Mouse (Mus musculus) adrenal gland, postnatal 10 days (tissue): Measurements from ENCODE around the gene Thg1l. TPM values are rescaled to one million over a fixed set of nuclear protein-coding genes. Genes with fewer than 3 reads are reported as not detected.
A peak's percentile ranks its signal among the peaks of the same experiment; 100 is the strongest.

Experiments used
- DNase-seq: peaks from one replicate; pipeline ENCODE4 v3.0.0; 2021; ENCODE audit warnings: mixed read lengths
- long read RNA-seq, 2 experiments: library from polyadenylated mRNA; stranded (forward); transcript quantifications; one replicate each; pipeline ENCODE4 v2.0.0; 2021
- total RNA-seq, 2 experiments: library from RNA; stranded (reverse); gene quantifications; 2 replicates each; pipeline ENCODE4 v1.2.3; 2021

Gene Thg1l
- 10 to 100 TPM; 16.6 to 19.4 TPM for total RNA-seq
- long read RNA-seq, experiment 1, transcript Thg1l-201 (6 exons, 2,250 nt): major isoform, 7 of 9 reads
- long read RNA-seq, experiment 1, partial matches to known transcripts: 1 of 9 reads
- long read RNA-seq, experiment 1, other reads (novel, unspliced or antisense): 1 of 9 reads
- long read RNA-seq, experiment 2, partial matches to known transcripts: 1 of 2 reads
- long read RNA-seq, experiment 2, other reads (novel, unspliced or antisense): 0 of 2 reads

DNA sequence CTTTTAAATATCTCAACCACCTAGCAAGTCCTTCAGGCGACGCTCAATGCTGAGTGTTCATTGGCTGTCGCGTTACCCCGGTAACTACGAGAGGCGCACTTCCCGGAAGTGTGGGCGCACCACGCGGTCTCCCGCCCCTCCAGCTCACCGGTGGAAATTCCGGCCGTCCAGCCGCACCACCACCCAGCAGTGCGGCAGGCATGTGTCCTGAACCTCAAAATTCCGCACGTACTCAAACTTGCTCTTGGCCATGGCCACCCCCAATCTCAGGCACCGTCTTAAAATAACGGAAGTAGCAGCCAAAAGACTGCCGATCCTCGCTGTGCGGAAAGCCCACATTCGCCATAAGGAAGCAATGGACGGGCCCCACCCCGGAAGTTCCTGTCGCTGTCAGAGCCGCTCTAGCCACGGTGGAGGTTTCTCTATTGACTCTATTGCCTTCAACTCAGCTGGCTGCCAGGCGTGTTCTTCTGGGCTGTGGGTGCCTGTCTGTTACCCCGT, at the start of gene Thg1l:
Gene Thg1l (minus strand): TSS at position 368 of the 501 bp plus-strand sequence.
- peak; percentile 92 for DNase-seq

DNA sequence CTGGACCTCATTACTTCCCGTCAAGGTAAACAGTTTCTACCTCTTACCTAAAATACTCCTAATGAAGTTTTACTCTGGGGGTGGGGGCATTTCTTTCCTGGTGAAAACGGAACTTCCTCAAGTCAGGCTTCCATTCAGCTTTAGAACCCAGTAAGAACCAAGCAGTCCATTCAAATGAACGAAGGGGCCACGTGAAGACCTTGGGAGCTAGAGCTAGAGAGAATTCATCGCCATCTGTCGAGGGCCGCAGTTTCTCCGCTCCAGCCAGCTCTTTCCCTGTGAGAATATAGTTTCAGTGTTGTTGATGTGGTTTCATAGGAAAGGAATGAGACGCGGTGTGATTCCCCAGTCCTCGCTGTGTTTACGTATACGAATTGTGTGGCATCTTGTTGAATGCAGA, 36.8 kb upstream of the Thg1l start:
- DNase-seq: no peak

DNA sequence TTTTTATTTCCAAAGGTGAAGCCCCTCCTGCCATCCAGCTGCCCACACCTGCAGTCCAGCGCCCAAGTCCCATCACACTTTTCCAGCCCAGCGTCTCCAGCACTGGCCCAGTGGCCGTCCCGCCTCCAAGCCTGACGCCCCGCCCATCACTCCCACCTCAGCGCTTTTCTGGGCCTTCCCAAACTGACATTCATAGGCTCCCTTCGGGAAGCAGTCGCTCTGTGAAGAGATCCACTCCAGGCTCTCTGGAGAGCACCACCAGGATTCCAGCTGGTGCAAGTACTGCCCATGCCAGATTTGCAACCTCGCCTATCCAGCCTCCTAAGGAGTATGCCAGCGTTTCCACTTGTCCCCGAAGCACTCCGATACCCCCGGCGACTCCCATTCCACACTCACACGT, 36.3 kb upstream of the Thg1l start:
- DNase-seq: peak; percentile 57

DNA sequence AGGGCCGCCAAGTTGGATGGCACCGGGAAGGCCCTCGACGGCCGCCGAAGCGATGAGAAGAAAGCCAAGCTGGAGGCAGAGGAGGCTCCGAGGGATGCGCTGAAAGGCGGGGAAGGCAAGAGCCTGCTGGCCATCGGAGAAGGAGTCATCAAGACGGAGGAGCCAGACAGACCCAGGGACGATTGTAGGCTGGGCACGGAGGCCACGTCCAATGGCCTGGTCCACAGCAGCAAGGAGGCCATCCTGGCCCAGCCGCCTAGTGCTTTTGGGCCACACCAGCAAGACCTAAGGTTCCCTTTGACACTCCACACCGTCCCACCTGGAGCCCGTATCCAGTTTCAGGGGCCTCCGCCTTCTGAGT, 25.6 kb upstream of the Thg1l start:
- peak; percentile 15 for DNase-seq

DNA sequence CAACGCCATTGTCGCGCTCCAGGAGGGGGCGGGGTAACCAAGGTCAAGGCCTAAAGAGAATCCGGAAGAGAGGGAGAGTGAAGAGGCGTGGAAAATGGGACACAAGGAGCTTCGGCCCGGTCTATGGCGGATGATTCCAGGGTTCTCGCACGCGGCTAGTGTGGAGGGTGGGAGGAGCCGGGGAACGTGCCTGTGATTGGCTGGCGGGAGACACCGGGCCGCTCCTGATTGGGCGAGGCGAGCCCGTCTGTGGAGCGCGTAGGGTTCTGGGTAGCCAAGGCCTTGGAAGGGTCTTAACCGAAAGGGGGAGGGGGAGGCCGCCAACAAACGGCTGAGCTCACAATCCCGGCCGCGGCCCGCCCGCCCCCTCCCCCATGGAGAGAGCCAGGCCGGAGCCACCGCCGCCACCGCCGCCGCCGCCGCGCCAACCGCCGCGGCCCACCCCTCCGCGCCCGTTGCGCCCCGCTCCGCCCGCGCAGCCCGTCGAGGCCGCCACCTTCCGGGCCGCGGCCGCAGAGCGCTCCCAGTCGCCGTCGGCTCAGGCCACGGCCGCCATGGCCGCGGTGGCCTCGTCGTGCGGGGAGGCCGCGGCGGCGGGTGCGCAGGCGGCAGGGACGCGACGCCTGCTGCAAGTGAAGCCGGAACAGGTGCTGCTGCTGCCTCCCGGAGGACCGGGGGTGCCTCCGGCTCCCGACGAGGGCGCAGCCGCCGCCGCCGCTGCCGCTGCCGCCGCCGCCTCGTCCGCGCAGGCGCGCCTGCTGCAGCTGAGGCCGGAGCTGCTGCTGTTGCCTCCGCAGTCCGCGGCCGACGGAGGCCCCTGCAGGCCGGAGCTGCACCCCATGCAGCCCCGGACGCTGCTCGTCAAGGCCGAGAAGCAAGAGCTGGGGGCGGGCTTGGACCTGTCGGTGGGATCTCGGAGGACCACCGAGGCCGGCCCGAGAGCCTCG, 24.9 kb upstream of the Thg1l start, which contains the start of gene Sox30:
Gene Sox30 (plus strand): TSS at position 365 of the 947 bp plus-strand sequence.
- peak; percentile 70 for DNase-seq

DNA sequence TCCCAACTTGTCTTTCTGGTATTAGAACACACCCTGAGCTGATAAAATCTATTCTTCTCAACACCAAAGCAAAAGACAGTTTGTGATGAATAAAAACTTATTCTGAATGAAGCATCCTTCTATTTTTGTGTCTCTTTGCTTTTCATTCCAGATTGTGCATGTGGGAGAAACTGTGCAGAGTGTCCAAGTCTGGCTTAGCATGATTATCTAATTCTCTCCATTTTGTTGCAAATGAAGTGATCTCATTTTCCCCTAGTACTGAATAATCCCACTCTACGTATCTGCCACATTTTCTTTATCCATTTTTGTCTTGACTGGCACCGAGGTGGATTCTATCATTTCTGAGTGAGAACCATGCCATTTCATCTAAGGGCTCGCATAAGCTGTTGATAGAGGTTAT, 20.8 kb upstream of the Thg1l start:
- DNase-seq: no peak

DNA sequence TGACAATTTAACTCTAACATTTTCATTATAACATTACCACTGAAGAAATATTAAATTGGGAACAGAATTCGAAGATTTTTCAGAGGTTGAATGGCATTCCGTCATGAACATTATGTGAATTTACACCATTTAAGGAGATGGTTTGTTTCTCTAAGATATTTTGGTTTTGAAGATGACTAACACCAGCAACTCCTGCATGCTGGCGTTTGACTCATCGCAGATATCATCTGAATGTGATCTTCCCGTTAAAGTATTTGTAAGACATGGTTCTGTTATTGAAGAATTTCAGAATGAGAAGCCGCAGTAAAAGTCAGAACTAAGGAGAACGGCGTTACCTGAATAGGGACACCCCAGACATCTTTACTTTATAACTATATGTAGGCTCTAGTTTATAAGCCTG, 19.2 kb upstream of the Thg1l start:
- no peak for DNase-seq

DNA sequence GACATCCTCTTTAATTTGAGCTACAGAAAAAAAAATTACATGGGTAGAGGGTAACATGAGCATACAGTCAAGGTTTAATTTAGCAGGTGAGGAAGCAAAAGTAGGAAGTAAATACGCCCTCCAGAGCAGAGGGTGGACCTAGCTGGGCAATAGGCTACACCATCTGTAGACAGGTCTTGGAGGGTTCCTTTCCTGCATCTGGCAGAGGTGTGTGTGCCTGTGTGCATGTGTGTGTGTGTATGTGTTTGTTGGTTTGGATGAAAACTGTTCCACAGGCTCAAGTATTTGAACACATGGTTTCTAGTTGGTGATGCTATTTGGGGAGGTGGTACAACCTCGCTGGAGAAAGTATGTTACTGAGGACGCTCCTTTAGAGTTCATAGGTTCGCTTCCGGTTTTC, 18.3 kb upstream of the Thg1l start:
- DNase-seq: no peak

DNA sequence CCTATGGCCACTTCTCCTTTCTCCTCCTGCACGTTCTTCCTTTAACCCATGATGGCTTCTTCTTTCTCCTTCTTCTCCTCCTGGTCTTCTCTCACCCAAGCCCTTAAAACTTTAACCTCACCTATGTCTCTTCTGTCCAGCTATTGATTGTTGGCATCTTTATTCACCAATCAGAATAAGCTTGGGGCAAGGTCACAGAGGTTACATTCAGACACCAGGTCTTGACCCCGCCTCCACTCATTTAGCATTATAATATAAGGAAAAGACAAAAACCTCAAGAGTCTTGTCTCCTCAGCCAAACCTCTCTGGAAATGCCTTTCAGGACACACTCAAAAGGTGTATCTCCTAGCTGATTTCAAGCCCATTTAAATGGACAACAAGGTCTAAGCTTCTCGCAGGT, 13.2 kb upstream of the Thg1l start:
- DNase-seq: no peak

DNA sequence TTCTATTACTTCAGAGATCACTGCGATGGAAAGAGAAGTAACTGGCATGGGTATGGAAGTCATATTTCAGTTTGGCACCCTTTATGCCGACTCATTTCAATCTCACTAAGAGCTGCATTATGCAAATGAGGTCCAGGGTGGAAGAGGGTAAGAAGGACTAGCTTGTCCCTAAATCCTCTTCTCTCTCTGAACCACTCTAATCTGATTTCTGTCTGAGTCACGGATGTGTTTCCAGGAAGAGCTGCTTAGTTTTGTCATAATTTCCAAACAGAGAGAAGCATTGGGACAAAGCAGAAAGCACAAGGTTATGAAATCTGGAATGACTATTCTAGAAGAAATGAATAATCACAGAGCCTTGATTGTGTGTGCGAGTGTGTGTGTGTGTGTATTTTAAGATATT, 11.6 kb upstream of the Thg1l start:
- DNase-seq: no peak

DNA sequence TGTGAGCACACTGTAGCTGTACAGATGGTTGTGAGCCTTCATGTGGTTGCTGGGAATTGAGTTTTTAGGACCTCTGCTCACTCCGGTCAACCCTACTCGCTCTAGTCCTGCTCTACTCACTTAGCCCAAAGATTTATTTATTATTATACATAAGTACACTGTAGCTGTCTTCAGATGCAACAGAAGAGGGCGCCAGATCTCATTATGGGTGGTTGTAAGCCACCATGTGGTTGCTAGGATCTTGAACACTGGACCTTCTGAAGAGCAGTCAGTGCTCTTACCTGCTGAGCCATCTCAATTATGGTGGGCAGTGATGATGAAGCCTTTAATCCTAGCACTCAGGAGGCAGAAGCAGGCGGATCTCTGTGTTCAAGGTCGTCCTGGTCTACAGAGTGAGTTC, 4.7 kb upstream of the Thg1l start:
- DNase-seq: no peak

DNA sequence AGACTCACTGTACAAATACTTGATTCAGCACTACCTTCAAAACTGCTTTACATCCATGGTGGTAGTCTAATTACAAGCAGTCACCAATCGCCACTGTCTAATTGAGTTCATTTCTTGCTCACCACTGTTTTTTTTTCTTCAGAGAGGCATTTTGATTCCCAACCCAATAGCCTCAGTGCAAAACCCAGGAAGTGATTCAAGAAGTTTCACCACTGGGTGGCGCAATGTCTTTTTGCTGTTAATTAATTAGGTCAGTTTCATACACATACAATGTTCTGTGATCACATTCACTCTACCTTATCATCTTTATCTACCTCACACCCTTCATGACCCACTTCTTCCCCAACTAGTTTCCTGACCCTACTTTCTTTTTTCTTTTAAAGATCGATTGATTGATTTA, 4.3 kb upstream of the Thg1l start:
- peak; percentile 49 for DNase-seq

DNA sequence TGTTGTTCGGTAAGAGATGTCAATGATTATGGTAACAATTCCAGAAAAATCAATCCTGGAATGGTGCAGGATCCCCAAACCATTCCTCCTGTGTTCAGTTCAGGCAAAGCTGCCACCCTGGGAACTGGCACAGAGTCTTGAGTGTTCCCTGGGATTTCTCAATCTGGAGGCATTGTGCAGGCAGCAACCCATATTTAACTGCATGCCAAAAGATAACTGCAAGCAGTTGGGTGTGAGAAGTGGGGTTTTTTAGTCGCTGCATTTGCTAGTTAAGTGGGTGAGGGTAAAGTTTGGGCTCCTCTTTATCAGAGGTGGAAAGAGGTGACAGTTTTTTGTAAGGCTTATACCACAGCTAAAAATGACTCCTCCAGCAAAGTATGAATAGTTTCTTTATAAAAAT, 7.8 kb downstream of the Thg1l start:
- peak; percentile 30 for DNase-seq

DNA sequence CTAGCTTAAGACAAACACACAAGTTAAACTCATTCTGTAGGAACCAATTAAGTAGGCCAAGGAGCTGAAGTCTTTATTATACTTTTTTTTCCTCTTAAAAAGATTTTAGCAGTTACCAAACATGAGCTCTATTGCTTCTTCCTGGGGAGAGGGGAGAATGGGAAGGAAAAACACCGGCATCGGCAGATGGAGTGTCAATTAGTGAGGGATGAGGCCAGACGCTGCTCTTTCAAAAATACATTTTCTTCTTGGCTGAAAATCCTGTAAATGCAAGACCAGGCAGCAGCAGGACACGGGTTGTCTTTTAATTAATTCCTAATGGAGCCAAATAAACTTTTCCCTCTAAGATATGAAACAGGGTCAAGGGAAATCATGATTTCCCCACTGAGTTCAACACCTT, 8.5 kb downstream of the Thg1l start:
- DNase-seq: no peak

DNA sequence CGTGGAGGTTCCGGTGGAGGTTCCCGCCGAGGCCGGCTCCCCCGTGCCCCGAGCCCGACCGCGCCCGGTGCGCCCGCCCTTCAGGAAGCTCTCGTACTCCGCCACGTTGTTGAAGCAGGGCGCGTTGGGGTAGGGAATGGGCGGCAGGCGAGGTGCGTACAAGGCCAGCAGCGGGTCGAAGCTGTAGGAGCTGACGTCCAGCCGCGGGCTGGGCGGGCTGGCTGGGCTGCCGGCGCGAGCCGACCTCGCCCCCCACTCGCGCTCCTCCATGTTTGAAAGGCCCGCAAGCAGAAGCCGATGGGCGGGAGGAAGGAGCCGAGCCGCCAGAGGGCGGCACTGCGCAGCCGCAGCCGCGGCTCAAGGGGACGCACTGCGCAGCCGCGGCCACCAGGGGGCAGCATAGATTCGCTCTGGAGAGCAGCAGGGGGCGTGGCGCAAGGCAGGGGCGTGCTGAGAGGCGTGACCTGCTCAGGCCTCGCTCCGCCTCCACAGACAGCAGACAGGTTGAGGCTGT, 10.6 kb downstream of the Thg1l start, which contains the start of gene Lsm11:
Gene Lsm11 (minus strand): TSS at position 293 of the 514 bp plus-strand sequence.
- peak; percentile 100 for DNase-seq

DNA sequence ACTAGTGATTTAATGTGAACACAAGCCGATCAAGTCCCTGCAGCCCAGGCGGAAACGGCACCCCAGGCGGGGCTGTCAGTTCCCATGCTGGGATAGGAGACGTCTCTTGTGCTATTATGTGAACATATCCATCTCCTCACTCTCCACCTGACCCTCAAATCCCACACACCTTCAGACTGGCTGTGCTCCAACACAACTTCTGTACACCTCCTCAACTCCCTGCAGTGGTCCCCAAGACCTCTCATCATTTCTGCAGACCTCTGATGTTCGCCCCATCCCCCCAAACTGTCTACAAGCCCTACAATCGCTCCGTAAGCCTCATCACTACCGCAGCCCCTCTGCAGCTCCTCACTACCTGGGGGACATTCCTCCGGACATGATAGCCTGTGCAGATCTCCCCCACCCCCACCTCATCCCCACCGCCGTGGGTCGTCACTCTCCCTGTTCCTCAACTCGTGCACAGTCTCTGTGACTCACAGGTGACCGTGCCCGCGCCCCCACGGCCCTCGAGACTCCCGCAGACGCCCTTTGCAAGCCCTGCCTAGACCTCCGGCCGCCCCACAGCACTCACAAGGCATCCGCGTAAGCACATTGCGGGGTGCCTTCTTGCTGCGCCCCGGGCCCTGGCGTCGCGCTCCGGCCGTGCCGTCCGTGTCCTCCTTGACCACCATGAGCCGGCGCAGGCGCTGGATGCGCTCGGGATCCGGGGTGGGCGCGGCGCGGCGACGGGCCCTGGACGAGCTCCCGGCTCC, 11.2 kb downstream of the Thg1l start:
- no peak for DNase-seq

DNA sequence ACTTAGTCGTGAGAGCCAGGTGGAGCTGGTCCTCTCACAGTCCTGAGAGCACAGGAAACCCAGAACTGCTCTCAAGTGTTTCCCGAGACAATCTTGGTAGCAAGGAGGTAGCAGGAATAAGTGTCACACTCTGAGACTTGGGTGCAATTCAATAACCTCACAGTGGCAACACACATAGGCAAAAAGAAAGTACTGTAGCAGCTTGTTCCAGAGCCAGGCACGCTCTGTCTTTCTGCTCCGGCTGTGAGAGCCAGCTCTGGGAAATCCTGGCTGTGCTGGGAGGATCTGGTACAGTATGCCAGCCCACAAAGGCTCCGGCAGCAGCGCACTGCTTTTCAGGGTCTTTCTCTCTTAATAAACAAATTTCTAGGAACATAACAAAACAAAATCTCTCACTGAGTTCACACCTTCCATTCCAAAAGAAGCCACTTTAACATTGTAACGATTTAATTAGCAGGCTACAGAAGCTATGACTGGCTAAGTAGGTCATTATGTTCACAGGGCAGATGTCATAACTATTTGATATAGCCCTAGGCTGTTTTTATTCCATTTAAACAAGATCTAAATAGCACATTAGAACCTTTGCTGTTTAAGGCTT, 12.1 kb downstream of the Thg1l start:
- DNase-seq: peak; percentile 51

DNA sequence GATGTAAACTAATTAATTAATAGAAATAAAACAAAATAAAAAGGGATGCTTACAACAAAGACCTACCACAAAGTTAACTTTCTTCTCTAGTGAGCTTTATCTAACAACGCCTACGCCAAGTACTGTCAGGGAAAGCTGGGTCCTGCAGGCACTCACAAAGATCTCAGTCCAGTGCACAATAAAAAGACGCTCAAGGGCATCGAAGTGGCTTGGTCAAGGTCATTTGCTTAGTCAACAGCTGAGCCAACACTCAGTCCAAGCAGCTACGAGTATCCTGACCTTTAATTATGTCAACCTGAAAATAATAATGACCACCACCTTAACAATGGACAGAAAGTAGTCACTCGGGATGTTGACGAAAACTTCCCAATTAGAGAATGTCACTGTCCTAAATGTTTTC, 13.0 kb downstream of the Thg1l start:
- peak; percentile 37 for DNase-seq

DNA sequence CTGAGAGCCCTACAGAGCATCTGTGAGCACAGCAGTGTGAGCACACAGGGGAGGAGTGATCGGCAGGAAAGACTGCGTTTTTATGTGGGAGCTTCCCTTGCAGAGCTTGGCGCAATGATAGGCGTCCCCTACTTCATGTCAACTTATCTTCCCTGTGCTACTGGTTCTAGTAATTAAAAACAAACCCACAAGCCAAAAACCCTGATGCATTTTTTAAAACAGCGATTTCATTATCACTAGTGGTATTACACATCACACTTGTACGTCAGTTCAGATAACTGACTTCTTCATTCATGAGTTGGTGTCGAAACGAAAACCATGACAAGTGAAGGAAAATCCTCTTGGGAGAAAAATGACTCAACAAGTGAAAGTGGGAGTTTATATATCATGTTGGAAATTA, 16.4 kb downstream of the Thg1l start:
- DNase-seq: no peak

DNA sequence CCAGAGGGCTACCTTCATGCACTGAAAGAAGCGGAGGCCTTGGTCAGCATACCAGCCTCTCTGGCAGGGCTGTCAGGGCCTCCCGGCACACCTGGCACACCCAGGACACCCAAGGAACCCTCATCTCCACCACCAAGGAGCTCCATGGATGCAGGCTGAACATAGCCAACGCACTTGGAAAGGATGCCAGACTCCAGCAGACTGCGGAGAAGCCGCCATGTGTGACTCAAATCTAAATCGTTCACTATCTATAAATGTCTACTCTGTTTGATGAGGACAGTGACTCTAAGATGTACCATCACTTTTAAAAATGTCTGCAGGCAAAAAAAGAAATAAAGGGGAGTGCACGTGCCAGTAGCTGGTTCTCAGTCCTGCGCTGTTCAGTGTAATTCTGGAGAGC, 17.8 kb downstream of the Thg1l start:
- DNase-seq: no peak

DNA sequence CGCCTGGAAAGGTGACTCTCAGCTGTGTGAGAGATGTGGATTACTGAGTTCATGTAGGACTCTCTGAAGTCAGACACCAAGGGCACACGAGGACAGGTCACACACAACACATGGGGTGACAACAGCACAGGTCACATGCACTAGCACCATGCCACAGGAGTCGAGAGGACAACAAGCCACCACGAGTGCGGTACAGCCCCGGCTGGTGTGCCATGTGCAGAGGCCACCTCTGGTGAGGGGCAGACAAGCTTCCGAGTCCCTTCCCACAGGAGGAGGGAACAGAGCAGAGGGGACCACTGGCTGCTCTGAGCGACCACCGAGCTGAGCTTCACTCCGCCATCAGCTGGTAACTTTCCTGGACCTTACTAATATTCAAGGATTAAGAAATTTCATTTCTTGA, 22.5 kb downstream of the Thg1l start:
- DNase-seq: no peak

DNA sequence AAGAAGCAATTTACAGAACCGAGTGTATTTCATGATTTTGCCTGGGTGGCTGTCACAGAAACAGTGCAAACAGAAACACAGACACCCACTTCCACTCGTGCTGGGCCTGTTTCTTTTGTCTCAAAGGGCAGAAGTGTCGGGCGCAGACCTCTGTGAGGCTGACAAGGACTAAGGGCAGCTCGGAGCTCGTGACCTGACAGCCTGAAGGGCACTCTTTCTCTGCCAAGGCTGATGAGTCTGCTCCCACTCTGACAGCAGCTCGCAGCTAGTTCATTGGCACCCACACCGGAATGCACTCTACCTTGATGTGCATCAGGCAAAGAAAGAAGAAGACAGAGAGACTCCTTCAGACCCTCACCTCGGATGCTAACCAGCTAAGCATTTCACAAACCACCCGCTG, 25.8 kb downstream of the Thg1l start:
- DNase-seq: peak; percentile 25
